Mouse (Mus musculus) cerebellum, adult 2 months (tissue): ENCODE data around the gene Arhgap17. TPM values are rescaled to one million over a fixed set of nuclear protein-coding genes. Genes with fewer than 3 reads are reported as not detected.

Source experiments
- DNase-seq, 2 experiments: peaks; one replicate each; pipeline ENCODE4 v3.0.0; 2021
- H3K27ac ChIP-seq: fragments of 200-500 bp; 2 replicates; pipeline ENCODE4 v1.5.1; 2012; ENCODE audit warnings: low read length, control low read depth, inconsistent platforms; ENCODE audit not compliant: insufficient read depth
- H3K27me3 ChIP-seq: fragments of 200-500 bp; 2 replicates; pipeline ENCODE4 v1.6.1; 2012; ENCODE audit warnings: inconsistent platforms, mild to moderate bottlenecking, low read length, moderate library complexity; ENCODE audit not compliant: control insufficient read depth, insufficient read depth
- H3K4me1 ChIP-seq: fragments of 200-500 bp; 2 replicates; pipeline ENCODE4 v1.6.1; 2011; ENCODE audit warnings: low read length; ENCODE audit not compliant: control insufficient read depth, insufficient read depth
- H3K4me3 ChIP-seq: fragments of 200-500 bp; replicated peaks from 2 replicates; pipeline ENCODE3; 2011; ENCODE audit warnings: mild to moderate bottlenecking, low read depth, low read length, control low read depth; ENCODE audit not compliant: insufficient read depth
- CTCF ChIP-seq: fragments of 200-500 bp; IDR thresholded peaks from 2 replicates; pipeline ENCODE4 v1.5.1; 2011; ENCODE audit warnings: low read depth, mild to moderate bottlenecking, control low read depth, low read length, moderate library complexity, borderline replicate concordance; ENCODE audit not compliant: insufficient read depth
- POLR2A ChIP-seq: fragments of 200-500 bp; IDR thresholded peaks from 2 replicates; pipeline ENCODE4 v1.6.1; 2011; ENCODE audit warnings: low read length, control low read depth, borderline replicate concordance; ENCODE audit not compliant: insufficient read depth
- WGBS: fragments of 180-500 bp; shearing (Covaris S2); methylation state at CpG from one replicate; pipeline ENCODE4 v1.1.7; 2018; 5-methylcytosine and 5-hydroxymethylcytosine counted together
- polyA plus RNA-seq: library from polyadenylated mRNA; depleted of rRNA; stranded (reverse); fragments of >200 nt; gene quantifications from 2 replicates; pipeline ENCODE4 v1.2.3, GENCODE M21; 2012

Gene Arhgap17
- polyA plus RNA-seq, 1 experiment, result 21.2 TPM

DNA sequence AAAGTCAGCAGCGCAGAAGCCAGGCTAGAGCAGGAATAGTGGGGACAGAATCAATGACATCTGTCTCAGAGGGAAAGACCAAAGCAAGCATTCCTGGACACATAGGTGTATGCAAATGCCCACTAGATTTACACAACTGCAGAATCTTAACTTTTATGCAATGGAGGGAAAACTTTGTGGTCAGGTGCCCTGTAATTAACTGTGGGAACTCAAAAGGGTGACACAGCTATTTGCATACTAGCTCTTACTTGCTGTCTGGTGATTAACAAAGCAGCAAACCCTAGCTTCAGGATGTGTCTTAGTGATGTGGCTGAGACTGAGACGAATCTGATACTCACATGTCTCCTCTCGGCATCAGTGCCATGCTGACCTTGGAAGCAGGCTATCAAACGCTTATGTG lies 42.8 kb downstream of the Arhgap17 start:
- Histone ChIP-seq H3K27me3 (no peaks in the 10 kb centered on the region), H3K4me1 (peaks cover 24% of the 10 kb centered on the region), H3K4me3 (no peak overlapping the region), H3K27ac (no peak overlapping the region)
- WGBS, result 90% methylated on average over 4 of the region's 4 CpGs
- no peak for DNase-seq
- TF ChIP-seq CTCF (no peak), POLR2A (no peak)

DNA sequence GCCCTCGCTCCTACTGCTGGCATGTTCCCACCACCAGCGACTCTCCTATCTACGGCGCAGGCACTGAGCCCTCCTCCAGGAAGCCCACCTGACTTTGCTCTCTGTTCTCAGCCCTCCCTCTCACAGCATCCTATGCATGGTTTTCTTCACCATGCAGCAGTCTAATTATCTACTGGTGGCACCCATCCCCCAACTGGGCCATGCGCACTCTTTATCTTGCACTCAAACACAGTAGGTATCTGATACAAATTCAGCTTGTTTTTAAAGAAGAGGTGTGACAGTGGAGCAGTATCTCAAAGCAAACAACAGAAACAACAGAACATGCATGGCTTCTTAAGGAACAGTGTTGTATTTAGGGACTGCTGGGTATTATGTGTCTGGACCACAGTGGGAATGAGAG lies 43.7 kb downstream of the Arhgap17 start:
- DNase-seq, result no peak
- Histone ChIP-seq H3K4me1 (peaks cover 24% of the 10 kb centered on the region), H3K4me3 (no peak overlapping the region), H3K27ac (no peak overlapping the region), H3K27me3 (no peaks in the 10 kb centered on the region)
- TF ChIP-seq POLR2A, result no peak
- no peak for TF ChIP-seq CTCF
- WGBS, result 94% methylated on average over 5 of the region's 5 CpGs

GRCm38 (mm10) chr7:123324105-123324504 lies 45.6 kb downstream of the Arhgap17 start:
- H3K4me3 ChIP-seq, result no peak overlapping the region
- no peak overlapping the region for H3K27ac ChIP-seq
- peaks cover 16% of the 10 kb centered on the region for H3K4me1 ChIP-seq
- H3K27me3 ChIP-seq, result no peaks in the 10 kb centered on the region
- TF ChIP-seq POLR2A (no peak), CTCF (no peak)
- 93% methylated on average over 1 of the region's 1 CpGs for WGBS
- DNase-seq, result no peak

DNA sequence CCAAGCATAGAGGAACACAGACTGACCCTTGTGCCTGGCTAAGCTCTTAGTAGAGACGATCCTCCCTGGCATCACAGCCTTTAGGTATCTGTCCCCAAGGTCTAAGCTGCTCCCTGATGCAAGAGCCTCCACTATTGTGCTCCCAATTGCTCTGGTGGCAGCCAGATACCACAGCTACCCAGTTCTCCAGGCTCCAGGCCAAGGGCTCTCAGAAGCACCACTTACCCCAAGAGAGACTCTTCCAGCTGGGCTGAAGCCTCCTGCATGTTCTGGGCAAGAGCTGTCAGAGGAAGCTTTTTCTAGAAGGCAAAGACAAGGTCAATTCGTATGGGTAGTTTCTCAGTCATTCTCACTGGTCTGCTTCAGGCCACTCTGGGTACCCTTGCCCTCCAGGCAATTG lies 46.3 kb downstream of the Arhgap17 start:
- WGBS, result 77% methylated on average over 2 of the region's 2 CpGs
- Histone ChIP-seq H3K4me3 (no peak overlapping the region), H3K27me3 (no peaks in the 10 kb centered on the region), H3K4me1 (peaks cover 16% of the 10 kb centered on the region), H3K27ac (no peak overlapping the region)
- no peak for DNase-seq
- no peak for TF ChIP-seq CTCF
- TF ChIP-seq POLR2A, result no peak

DNA sequence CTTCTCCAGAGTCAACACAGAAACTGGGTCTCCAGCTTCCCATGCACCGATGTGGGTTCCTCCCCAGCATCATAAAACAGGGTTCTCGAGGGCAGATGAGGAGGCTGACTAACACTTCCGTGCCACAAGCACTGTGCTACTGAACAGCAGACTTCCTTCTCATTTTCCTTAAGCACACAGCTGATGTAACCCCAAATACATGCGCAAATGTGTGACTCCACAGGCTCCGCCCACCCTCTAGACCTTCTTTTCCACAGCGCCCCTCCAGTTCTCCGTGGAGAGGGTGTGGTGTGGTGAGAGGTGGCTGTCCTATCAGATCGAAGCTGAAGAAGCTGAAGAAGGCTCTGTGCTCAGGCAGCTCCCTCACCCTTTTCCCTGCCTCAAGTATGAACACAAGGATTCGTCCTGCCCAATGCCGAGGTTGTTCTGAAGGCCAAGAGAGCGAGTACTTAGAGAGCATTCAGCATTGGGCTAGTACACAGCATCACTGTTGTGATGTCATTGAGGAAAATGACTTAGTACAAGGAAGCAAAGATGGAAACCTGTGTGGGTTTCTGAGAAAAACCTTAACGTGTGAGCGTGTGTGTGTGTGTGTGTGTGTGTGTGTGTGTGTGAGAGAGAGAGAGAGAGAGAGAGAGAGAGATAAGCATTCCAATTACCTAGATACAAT lies 47.1 kb downstream of the Arhgap17 start:
- H3K4me1 ChIP-seq, result peaks cover 13% of the 10 kb centered on the region
- no peaks in the 10 kb centered on the region for H3K27me3 ChIP-seq
- H3K4me3 ChIP-seq, result no peak overlapping the region
- no peak for TF ChIP-seq CTCF
- TF ChIP-seq POLR2A, result no peak
- 85% methylated on average over 13 of the region's 13 CpGs for WGBS
- H3K27ac ChIP-seq, result no peak overlapping the region
- no peak for DNase-seq

DNA sequence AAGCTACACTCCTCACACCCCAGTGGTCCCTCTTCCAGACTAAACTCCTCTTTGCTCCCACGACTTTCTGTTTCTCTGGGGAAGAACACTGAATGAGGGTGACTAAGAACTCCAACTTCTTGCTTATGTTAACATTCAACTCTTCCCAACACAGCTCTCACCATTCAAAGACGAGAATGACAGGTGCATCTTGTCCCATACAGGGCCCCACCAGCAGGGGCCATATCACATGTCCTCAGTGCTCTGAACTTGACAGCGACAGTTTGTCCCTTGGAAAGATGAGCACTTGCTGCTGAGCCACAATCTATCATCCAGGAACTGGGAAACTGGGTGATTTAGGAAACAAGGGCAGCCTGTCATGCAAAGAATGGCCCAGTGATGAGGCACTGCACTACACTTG lies 57.0 kb downstream of the Arhgap17 start:
- Histone ChIP-seq H3K27ac (no peak overlapping the region), H3K27me3 (no peaks in the 10 kb centered on the region), H3K4me1 (no peaks in the 10 kb centered on the region), H3K4me3 (no peak overlapping the region)
- WGBS, result 53% methylated on average over 3 of the region's 3 CpGs
- DNase-seq, result no peak
- TF ChIP-seq CTCF (no peak), POLR2A (no peak)

DNA sequence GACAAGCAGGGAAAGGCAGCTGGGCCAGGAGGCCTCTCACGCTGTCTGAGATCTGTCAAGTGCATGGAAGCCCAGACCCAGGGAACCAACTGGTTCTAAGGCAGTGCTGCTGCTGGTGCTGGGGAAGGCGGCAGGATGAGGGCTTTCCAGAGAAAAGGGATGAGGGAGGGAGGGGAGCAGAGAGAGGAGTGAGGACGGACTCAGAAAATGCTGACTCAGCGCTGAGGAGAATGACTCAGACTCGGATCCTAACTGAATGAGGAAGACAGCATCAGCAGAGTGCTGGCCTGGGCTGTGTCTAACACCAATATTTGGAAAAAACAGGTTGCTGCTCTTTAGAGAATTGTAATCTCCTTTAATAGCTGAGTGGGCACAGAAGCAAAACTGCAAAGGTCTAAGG lies 57.9 kb downstream of the Arhgap17 start:
- no peaks in the 10 kb centered on the region for H3K27me3 ChIP-seq
- TF ChIP-seq POLR2A, result no peak
- H3K4me1 ChIP-seq, result no peaks in the 10 kb centered on the region
- no peak overlapping the region for H3K4me3 ChIP-seq
- WGBS, result 65% methylated on average over 5 of the region's 5 CpGs
- DNase-seq, result no peak
- no peak overlapping the region for H3K27ac ChIP-seq

DNA sequence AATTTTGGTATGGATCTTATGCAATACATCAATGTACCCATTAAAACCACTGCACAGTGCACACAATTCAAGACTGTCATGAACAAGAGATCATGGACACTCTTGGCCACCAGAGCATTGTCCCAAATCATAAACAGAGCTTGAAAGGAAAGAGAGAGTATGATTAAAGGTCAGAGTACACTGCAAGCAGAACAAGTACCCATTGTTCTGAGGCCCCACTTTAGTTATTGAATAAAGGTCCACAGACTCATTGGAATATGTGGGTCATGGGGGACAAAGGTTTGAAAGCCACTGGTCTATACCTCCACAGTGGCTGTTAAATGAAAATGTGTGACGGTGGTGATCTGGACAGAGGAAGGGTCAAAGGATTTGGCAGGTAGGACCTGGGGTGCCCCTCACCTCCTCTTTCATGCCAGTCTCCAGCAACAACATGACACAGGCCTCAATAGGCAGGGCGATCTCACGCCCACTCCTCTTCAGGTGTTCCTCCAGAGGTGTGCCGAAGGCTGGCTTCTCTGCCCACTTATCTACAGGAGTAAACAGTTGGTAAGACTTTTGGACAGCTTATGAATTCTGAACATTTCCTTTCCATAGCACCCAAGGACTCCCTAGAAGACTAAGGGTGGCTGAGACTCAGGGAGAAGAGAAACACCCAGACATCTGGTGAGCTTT lies 61.7 kb downstream of the Arhgap17 start:
- Histone ChIP-seq H3K4me1 (peaks cover 12% of the 10 kb centered on the region), H3K27ac (no peak overlapping the region), H3K27me3 (no peaks in the 10 kb centered on the region), H3K4me3 (no peak overlapping the region)
- no peak for DNase-seq
- TF ChIP-seq POLR2A, result no peak
- TF ChIP-seq CTCF, result no peak
- WGBS, result 98% methylated on average over 4 of the region's 4 CpGs
